Mouse (Mus musculus) common myeloid progenitor, adult 5-6 weeks (primary cell): ENCODE results near the gene Cideb. TPM values are rescaled to one million over a fixed set of nuclear protein-coding genes. Genes with fewer than 3 reads are reported as not detected.

Experiments
- ATAC-seq: replicated peaks from 2 replicates; pipeline ENCODE4 v1.8.0; 2016; ENCODE audit warnings: low read depth, mild to moderate bottlenecking, moderate TSS enrichment, inconsistent platforms; ENCODE audit not compliant: poor library complexity, severe bottlenecking
- total RNA-seq: library from RNA; stranded (forward); fragments of 200-1000, 187-1606 nt; gene quantifications from 2 replicates; pipeline ENCODE4 v1.2.3, GENCODE M21; 2017

Cideb gene
- 0.14 and 1.1 TPM in 2 replicates for total RNA-seq

GRCm38 (mm10) chr14:55758363-55758784 lies at the start of gene Cideb:
Gene Cideb, minus strand, starts transcription at chr14:55758458.
- ATAC-seq, result peak; percentile 64

- peak; percentile 32; the same call in 1 of the 2 replicates for ATAC-seq
Observed at GRCm38 (mm10) chr14:55795380-55796163, 37.3 kb upstream of the Cideb start.

- ATAC-seq, result no peak
Observed at GRCm38 (mm10) chr14:55793946-55794345, 35.7 kb upstream of the Cideb start.

- ATAC-seq, result no peak
Observed at GRCm38 (mm10) chr14:55793461-55793860, 35.2 kb upstream of the Cideb start.

GRCm38 (mm10) chr14:55788256-55789050 lies 30.2 kb upstream of the Cideb start, which contains the start of gene Ripk3:
Gene Ripk3, minus strand, starts transcription at chr14:55788865.
- peak; percentile 94 for ATAC-seq

GRCm38 (mm10) chr14:55787731-55788130 lies 29.5 kb upstream of the Cideb start:
- no peak for ATAC-seq

GRCm38 (mm10) chr14:55785195-55785594 lies 26.9 kb upstream of the Cideb start:
- no peak for ATAC-seq

- no peak for ATAC-seq
Observed at GRCm38 (mm10) chr14:55783958-55784235, 25.6 kb upstream of the Cideb start, which contains the start of gene Adcy4. Gene Adcy4, minus strand, starts transcription at chr14:55784095.

- no peak for ATAC-seq
Observed at GRCm38 (mm10) chr14:55783171-55783957, 25.1 kb upstream of the Cideb start.

- ATAC-seq, result no peak
Observed at GRCm38 (mm10) chr14:55782361-55782960, 24.2 kb upstream of the Cideb start.

GRCm38 (mm10) chr14:55781310-55781709 lies 23.1 kb upstream of the Cideb start:
- ATAC-seq, result peak; percentile 90

GRCm38 (mm10) chr14:55780736-55781135 lies 22.5 kb upstream of the Cideb start:
- ATAC-seq, result no peak

- ATAC-seq, result no peak
Observed at GRCm38 (mm10) chr14:55779656-55780055, 21.4 kb upstream of the Cideb start.

GRCm38 (mm10) chr14:55778686-55779085 lies 20.4 kb upstream of the Cideb start:
- ATAC-seq, result no peak

- ATAC-seq, result no peak
Observed at GRCm38 (mm10) chr14:55777806-55778205, 19.5 kb upstream of the Cideb start.

GRCm38 (mm10) chr14:55777176-55777575 lies 18.9 kb upstream of the Cideb start:
- ATAC-seq, result no peak

GRCm38 (mm10) chr14:55776711-55777110 lies 18.5 kb upstream of the Cideb start:
- no peak for ATAC-seq

GRCm38 (mm10) chr14:55769087-55769703 lies 10.9 kb upstream of the Cideb start:
- peak; percentile 19; the same call in 1 of the 2 replicates for ATAC-seq

GRCm38 (mm10) chr14:55768555-55768954 lies 10.3 kb upstream of the Cideb start:
- ATAC-seq, result no peak
